Mouse (Mus musculus) left cerebral cortex, postnatal 10 days (tissue): ENCODE measurements around the gene Fcer1g. TPM values are rescaled to one million over a fixed set of nuclear protein-coding genes. Genes with fewer than 3 reads are reported as not detected.

ENCODE experiments used
- DNase-seq, 2 experiments: peaks; one replicate each; pipeline ENCODE4 v3.0.0; 2021 to 2022; ENCODE audit warnings: low spot score in 2 of 2, mixed read lengths in 1 of 2; ENCODE audit errors: extremely low spot score in 1 of 2
- intact Hi-C: fragments of 180-260 bp; cut with DNase I; formaldehyde crosslinking; loops from one replicate; pipeline ENCODE4 v1.15.1; 2025
- total RNA-seq, 2 experiments: library from RNA; stranded (reverse); gene quantifications; 2 replicates each; pipeline ENCODE4 v1.2.3; 2021

Fcer1g gene
- total RNA-seq, 2 experiments from 2014 or later: 11.9 to 13.4 TPM

DNA sequence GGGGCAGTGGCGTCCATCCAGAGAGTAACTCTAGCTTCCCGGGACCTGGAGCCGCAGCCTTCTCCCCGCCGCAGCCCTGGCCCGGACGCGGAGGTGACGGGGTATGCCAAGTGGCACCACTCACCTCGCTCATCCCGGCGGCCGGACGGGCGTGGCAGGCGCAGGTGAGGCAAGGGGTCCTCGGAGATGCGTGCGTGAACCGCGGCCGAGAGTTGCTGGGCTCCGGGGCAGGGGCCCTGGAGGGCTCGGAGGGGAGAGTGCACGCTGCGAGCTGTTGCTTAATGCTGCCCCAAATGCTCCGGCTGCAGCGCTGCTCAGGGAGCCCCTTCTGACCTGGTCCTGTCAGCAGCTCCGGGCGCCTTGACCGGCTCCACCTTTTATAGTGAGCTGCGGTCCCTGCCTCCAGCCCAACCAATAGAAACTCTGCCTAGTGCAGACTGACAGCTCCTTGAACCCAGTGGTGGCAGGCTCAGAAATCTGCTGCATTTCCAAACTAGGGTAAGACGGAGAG is 38.2 kb downstream of the Fcer1g start, which contains the start of gene Pcp4l1:
Pcp4l1 (minus strand) TSS at position 382 of the 511 bp plus-strand sequence.
- intact Hi-C loops: no loop called here
- DNase-seq: peak; percentile 51 to 71

- intact Hi-C loops: no loop called here
- no peak for DNase-seq
Observed at GRCm38 (mm10) chr1:171195046-171195822, 38.9 kb downstream of the Fcer1g start.

DNA sequence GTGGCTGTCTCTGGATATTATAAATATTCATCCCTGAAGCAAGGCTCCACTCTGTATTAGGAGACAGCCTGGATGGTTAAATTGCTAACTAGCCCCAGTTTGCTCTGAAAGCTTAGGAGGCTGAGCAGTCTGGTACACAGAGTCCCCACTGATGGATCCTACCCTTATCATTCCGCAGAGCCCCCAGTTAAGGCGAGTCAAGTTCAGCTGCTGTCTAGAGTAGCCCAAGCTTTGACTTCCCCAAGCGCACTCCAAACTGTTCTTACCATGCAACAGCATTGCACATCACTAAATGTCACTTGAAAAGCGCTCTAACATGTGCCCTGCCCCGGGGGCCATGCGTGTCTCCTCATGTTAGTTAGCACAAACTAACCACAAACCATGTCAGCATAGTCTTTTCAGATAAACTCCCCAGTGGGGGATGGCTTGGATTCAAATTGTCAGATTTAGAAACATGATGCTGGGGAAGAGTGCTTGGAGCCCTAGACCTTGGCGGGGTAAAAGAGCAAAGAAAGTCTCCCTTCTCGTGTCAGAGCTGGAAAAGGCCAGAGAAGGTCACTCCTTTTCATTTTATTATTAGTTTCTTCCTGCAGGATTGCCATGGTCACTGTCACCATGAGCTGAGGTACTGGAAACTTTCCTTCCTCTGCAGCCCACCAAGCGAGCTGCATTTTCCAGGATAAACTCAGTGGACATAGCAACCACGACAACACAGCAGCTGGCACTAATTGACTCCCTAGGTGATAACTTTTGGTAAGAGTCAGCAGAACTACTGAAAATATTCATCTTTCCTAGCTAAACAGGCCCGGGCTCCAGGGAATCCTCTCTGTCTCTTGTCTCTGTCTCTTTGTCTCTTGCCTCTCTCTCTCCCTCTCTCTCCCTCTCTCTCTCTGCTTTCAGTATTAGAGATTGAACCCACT is 40.0 kb downstream of the Fcer1g start:
- no peak for DNase-seq
- intact Hi-C loops: no loop called here

DNA sequence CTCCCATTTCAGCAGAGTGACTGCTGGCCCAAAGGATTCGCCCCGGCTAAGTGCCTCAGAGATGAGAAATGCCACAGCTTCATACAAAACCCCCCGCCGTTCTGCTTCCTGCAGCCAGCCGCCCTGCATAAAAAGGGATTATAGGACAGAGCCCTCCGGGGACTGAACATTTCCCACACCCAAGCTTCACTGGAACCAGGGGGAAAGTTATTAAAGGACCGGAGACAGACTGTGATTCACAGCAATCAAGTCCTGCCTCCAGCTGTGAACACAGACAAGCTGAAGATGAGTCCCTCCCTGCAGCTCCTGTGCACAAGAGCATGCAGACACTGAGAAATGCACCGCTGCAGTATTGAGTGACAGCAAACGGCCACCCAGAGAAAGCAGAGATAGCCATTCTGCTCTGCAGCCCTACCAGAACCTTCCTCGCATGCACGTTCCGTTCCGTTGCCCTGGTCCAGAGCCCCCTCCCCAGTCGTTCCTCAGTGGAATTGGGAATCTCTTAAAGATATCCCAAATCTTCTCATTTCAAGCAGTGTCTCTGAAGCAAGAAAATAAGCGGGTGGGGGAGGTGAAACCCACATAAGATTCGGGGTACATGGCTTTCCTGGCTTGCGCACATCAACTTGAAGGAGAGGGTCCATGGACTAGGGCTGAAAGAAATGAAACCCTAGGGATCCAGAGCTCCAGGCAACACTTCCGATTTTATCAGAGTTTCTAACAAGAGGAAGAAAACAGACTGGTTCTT is 40.9 kb downstream of the Fcer1g start:
- intact Hi-C loops: no loop called here
- DNase-seq: peak in 1 of 2 experiments; percentile 59

DNA sequence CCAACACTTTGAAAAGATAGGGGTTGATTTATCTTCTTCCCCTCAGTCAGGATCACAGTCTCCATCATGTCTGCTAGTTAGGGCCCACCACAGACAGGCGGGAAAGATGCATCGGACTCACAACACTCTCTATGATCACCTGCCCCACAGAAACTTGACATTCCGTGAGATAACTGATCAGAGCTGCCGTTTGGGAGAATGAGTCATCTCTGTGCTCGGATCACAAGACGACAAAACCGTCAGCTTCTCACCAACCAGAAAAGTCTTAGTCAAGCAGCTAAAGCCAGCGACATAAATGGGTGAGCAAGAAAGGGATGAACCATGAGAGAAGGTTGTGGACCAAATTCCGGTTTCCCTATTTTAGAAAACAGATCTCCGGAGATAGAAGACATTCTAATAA is 41.9 kb downstream of the Fcer1g start:
- no peak for DNase-seq

DNA sequence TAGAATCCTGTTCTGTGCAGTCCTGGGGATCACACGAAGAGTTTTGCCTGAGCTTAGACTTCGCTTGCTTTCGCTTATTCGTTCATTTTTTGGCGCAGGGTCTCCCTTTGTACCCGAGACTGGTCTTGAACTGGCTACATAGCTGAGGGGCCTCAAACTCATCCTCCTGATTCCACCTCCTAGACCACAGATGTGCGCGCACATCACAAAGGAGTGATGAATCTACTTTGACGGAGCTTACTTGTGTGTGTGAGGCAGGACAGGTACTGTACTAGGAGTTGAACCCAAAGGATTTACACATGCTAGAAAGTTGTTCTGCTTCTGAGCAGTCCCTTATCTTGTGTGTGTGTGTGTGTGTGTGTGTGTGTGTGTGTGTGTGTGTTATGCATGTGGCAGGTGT is 43.3 kb downstream of the Fcer1g start:
- intact Hi-C loops: no loop called here
- DNase-seq: no peak

More for the DNA sequence above, 41.9 kb downstream of the Fcer1g start:
- intact Hi-C loops: no loop called here

GRCm38 (mm10) chr1:171189476-171190114 is 44.6 kb downstream of the Fcer1g start:
- no peak for DNase-seq
- intact Hi-C loops: no loop called here

DNA sequence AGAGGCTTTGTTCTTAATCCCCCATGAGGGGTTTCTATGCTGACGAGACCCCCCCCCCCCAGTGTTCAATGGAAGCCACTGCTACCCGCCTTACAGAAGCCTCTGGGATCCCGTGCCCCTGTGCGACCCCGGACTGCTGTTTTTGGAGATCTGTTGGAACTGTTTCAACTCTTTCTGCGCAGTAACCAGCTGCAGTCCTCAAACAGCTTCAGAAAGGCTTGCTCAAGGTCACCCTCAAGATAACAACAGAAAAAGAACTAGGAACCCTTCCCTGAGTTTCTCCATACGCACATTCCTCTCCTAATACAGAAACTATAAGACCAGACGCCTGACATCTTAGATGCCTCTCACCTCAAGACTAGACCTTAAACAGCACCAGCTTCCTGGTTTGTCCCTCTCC is 45.1 kb downstream of the Fcer1g start:
- intact Hi-C loops: no loop called here
- no peak for DNase-seq

- DNase-seq: no peak
- intact Hi-C loops: no loop called here
Observed at GRCm38 (mm10) chr1:171187851-171188700, 46.1 kb downstream of the Fcer1g start.

DNA sequence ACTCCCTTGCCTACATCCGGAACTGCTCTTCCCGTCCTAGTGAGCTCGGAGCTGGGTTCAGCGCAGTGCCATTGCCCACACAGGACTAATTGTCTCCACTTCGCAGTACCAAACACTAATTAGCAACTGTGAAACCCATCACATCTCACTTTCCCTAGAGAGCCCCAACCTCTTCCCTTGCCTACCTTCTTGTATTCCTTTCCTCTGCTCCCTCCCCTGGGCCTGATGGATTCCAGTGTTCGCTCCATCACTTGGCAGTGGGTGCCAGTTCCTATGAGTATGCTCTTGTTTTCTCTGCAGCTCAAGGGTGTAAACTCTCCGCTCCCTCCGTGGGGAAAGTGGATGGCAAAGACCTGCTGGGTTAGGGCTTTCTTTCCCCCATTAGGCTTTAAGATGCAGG is 48.5 kb downstream of the Fcer1g start:
- DNase-seq: no peak
- intact Hi-C loops: no loop called here

DNA sequence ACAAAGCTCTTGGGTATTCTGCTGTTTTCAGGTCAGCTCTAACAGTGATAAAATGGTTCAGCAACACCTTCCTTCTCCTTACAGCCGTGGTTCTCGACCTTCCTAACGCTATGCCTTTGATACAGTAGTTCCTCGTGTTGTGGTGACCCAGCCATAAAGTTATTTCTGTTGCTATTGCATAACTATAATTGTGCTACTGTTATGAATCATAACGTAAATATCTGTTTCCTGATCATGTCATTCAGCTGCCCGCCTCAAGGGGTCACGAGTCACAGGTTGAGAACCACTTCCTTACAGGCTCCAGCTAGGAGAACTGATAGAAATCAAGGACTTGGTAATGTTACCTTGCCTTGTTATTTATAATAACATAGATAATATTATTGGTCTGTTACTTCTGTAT is 49.9 kb downstream of the Fcer1g start:
- intact Hi-C loops: no loop called here
- peak in 1 of 2 experiments; percentile 52 for DNase-seq

DNA sequence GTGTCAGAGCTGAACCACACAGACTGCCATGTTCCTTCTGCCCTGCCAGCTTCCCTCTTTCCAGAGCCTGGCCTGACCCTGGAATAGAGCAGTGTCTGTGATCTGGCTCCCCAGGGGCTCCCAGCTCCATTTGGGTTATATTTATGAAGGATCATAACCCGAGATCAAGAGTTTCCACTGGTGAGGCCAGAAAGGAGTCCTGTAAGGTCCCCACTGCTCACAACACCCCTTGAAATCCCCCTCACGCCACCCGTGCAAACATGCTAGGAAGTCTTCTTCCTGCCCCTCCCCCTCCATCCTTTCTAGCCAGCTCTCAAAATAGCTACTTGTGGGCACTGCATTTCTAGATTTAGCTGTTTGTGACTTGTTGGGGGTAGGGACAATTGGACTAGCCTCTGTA is 50.5 kb downstream of the Fcer1g start:
- DNase-seq: peak in 1 of 2 experiments; percentile 66
- intact Hi-C loops: no loop called here

DNA sequence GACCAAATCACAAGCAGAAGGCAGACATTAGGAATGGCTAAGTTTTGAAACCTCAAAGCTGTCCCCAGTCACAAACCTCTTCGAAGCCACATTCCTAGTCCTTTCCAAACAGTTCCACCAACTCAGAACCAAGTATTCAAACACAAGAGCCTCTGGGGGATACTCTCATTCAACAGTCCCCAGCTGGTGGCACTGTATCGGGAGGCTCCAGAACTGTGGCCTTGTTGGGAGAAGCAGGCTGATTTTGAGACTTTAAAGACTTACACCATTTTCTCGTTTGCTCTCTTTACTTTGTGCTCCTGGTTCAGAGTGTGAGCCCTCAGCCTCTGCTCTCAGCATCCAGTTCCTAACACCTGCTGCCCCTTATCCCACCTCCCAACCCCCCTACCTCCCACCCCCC is 51.1 kb downstream of the Fcer1g start:
- no peak for DNase-seq
- intact Hi-C loops: no loop called here

Other genes starting within 250 kb of the Fcer1g start
- gene Fcgr4, start 215.4 kb downstream of the Fcer1g start, total RNA-seq: not detected
- 10 to 100 TPM; 12.5 to 14.2 TPM for gene Fcgr3, start 169.4 kb downstream of the Fcer1g start, total RNA-seq
- gene Cfap126, start 120.4 kb downstream of the Fcer1g start, total RNA-seq: under 1 TPM; 0.34 to 0.69 TPM
- gene Sdhc, start 83.8 kb downstream of the Fcer1g start, total RNA-seq: 100 to 1,000 TPM; 200 to 210 TPM
- gene Mpz, start 83.7 kb downstream of the Fcer1g start, total RNA-seq: not detected
- gene Pcp4l1, start 38.1 kb downstream of the Fcer1g start, total RNA-seq: 10 to 100 TPM; 28.0 to 42.2 TPM
- not detected for gene Nr1i3, start 20.4 kb downstream of the Fcer1g start, total RNA-seq
- gene Tomm40l, start 11.9 kb downstream of the Fcer1g start, total RNA-seq: 10 to 100 TPM; 71.4 to 71.6 TPM
- gene Apoa2, start 9.3 kb downstream of the Fcer1g start, total RNA-seq: 1 to 10 TPM; 2.5 to 3.9 TPM
- 1 to 10 TPM; 4.6 to 7.2 TPM for gene Adamts4, start 16.1 kb upstream of the Fcer1g start, total RNA-seq
- 100 to 1,000 TPM; 243 to 255 TPM for gene Ndufs2, start 17.0 kb upstream of the Fcer1g start, total RNA-seq
- 10 to 100 TPM; 59.7 to 64.1 TPM for gene B4galt3, start 36.0 kb upstream of the Fcer1g start, total RNA-seq
- 10 to 100 TPM; 20.4 to 21.8 TPM for gene Ppox, start 46.8 kb upstream of the Fcer1g start, total RNA-seq
- gene Usp21, start 53.6 kb upstream of the Fcer1g start, total RNA-seq: 10 to 100 TPM; 51.5 to 53.4 TPM
- gene Ufc1, start 60.7 kb upstream of the Fcer1g start, total RNA-seq: 100 to 1,000 TPM; 110 to 114 TPM
- 10 to 100 TPM; 34.6 to 37.8 TPM for gene Dedd, start 94.8 kb upstream of the Fcer1g start, total RNA-seq
- 10 to 100 TPM; 38.5 to 41.0 TPM for gene Nit1, start 111.3 kb upstream of the Fcer1g start, total RNA-seq
- 100 to 1,000 TPM in 1 of 2 experiments, 10 to 100 TPM in 1; 93.9 to 107 TPM for gene Pfdn2, start 111.3 kb upstream of the Fcer1g start, total RNA-seq
- gene Klhdc9, start 126.4 kb upstream of the Fcer1g start, total RNA-seq: 1 to 10 TPM; 7.1 to 7.8 TPM
- gene Nectin4, start 135.7 kb upstream of the Fcer1g start, total RNA-seq: 1 to 10 TPM; 1.4 TPM
- gene Arhgap30, start 154.6 kb upstream of the Fcer1g start, total RNA-seq: 1 to 10 TPM; 2.0 to 2.1 TPM
- gene Usf1, start 176.9 kb upstream of the Fcer1g start, total RNA-seq: 100 to 1,000 TPM; 110 to 119 TPM
- 1 to 10 TPM; 1.5 to 2.6 TPM for gene Tstd1, start 184.5 kb upstream of the Fcer1g start, total RNA-seq
- gene F11r, start 203.2 kb upstream of the Fcer1g start, total RNA-seq: 1 to 10 TPM; 6.3 to 9.0 TPM